Mouse (Mus musculus) ES-E14 (cell line): ENCODE data around the gene Tmem29.
"Not testable (repeated sequence)": the region's sequence is repeated elsewhere in the genome, so short reads cannot be mapped to it uniquely, and the experiment has no call there.

Experiments
- CHD2 ChIP-seq: IDR thresholded peaks from 2 replicates; pipeline ENCODE4 v1.6.1; 2014; ENCODE audit warnings: mild to moderate bottlenecking, low read depth, low read length, inconsistent platforms
- HCFC1 ChIP-seq: IDR thresholded peaks from 2 replicates; pipeline ENCODE4 v1.6.1; 2012; ENCODE audit warnings: low read length, inconsistent platforms, borderline replicate concordance; ENCODE audit not compliant: insufficient read depth
- MAFK ChIP-seq: IDR thresholded peaks from 2 replicates; pipeline ENCODE4 v1.6.1; 2014; ENCODE audit warnings: mild to moderate bottlenecking, low read depth, low read length, inconsistent platforms; ENCODE audit not compliant: insufficient read depth
- ZC3H11A ChIP-seq: IDR thresholded peaks from 2 replicates; pipeline ENCODE4 v1.6.1; 2012; ENCODE audit warnings: low read depth, mild to moderate bottlenecking, inconsistent platforms, low read length, borderline replicate concordance
- ZNF384 ChIP-seq: IDR thresholded peaks from 2 replicates; pipeline ENCODE4 v1.6.1; 2012; ENCODE audit warnings: low read depth, low read length, inconsistent platforms

DNA sequence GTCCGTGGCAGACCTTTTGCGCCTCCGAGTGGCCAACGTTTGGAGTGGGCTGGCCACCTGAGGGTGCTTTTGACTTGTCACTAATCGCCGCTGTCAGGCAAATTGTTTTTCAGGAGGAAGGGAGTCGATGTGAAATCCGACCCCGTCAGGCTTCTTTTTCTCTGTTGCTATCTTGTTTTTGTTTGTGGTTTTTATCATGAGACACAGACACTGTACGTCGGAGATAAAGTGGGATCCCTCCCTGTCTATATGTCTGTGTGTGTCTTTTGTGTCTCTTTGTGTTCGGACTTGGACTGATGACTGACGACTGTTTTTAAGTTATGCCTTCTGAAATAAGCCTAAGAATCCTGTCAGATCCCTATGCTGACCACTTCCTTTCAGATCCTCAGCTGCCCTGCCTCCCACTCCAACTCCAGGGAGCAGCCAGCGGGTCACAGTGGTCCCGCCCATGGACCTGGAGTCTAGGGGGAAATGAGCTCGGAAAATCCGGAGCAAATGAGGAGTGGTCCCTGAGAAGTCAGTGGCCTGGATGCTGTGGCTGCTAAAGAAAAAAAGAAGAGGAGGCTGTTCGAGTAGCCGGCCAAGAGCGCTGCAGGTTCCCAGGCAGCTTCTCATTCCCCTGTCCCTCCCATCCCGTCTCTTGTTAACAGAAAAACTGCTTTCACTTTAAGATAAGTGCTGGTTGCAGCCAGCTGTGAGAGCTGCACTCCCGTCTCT, 27.5 kb upstream of the Tmem29 start:
- TF ChIP-seq ZC3H11A, HCFC1, ZNF384, MAFK, CHD2: not testable (repeated sequence)
